Mouse (Mus musculus): ENCODE data around the gene Cpa5. TPM values are rescaled to one million over a fixed set of nuclear protein-coding genes. Genes with fewer than 3 reads are reported as not detected.

The Cpa5 gene
- total RNA-seq, 2 experiments from 2014 or later, result not detected

GRCm38 (mm10) chr6:30675281-30675771 is 64.5 kb downstream of the Cpa5 start:
- peak in 1 of 2 experiments; percentile 33 for DNase-seq (ENCODE audit: low spot score in 2 of 2)

DNA sequence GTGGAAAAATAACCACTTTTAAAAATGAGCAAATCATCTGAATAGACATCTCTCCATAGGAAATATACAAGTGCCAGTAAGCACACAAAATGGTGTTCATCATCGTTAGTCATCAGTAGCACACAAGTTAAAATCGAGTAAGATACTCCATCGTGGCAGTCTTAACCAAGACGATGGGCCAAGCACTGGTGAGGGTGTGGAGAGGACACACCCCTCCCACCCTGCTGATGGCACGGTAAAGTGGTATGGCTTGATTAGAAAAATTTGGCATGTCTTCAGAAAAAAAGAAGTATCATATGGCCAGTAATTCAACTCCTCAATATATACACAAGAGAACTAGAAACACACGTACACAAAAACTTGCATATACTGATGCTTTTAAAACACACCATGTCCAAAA is 65.7 kb downstream of the Cpa5 start:
- intact Hi-C loops (cut with DNase I), result no loop called here
- no peak for DNase-seq (ENCODE audit: low spot score in 2 of 2)

More at GRCm38 (mm10) chr6:30675281-30675771, 64.5 kb downstream of the Cpa5 start:
- intact Hi-C loops (cut with DNase I), result no loop called here

GRCm38 (mm10) chr6:30677591-30677990 is 66.8 kb downstream of the Cpa5 start:
- DNase-seq (ENCODE audit: low spot score in 2 of 2), result no peak
- intact Hi-C loops (cut with DNase I), result no loop called here

DNA sequence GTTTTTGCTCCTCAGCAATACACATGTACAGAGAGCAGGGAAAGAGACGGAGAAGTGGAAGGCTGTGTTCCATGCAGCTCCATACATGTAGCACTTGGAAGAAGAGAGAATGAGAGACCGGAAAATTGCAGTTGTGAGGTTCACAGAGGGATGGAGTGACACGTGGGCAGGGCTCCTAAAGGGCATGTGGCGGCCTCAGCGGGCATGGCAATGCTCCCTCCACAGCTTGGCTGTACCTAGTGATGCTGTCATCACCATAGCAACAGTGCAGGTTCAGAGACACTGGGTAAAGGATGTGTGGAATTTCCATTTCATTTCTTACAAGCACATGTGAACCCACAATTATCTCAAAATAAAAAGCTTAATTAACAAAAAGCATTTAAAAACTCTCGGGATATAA is 67.7 kb downstream of the Cpa5 start:
- intact Hi-C loops (cut with DNase I), result no loop called here
- no peak for DNase-seq (ENCODE audit: low spot score in 2 of 2)

GRCm38 (mm10) chr6:30679567-30679966 is 68.8 kb downstream of the Cpa5 start:
- intact Hi-C loops (cut with DNase I), result no loop called here
- DNase-seq (ENCODE audit: low spot score in 2 of 2), result no peak

DNA sequence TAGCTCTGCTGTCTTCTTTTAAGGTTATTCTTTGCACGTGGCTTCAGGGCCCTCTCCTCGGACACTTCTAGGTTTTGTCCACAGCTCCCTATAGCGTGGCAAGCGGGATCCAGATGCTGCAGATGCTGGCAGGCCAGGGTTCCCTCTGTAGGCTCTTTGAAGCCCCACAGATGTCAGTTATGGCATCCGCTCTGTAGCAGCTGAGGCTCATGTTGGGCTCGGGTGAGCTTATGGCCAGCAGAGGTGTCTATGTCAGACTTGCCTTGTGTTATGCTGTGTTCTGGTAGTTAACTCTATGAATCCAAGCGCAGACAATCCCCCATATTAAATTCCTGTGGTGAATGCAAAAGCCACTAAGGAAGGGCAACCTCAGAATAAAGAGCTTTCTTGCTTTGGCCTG is 69.6 kb downstream of the Cpa5 start:
- no peak for DNase-seq (ENCODE audit: low spot score in 2 of 2)
- intact Hi-C loops (cut with DNase I), result no loop called here

Other genes with a start within 250 kb of the Cpa5 start
- gene Zc3hc1, start 220.0 kb upstream of the Cpa5 start, total RNA-seq (2021), result 10 to 100 TPM; 24.9 to 26.3 TPM
- gene Klhdc10, start 209.1 kb upstream of the Cpa5 start, total RNA-seq (2021), result 10 to 100 TPM; 98.0 to 99.2 TPM
- 10 to 100 TPM; 19.1 to 20.7 TPM for gene Tmem209, start 101.2 kb upstream of the Cpa5 start, total RNA-seq (2021)
- under 1 TPM; 0.84 to 0.94 TPM for gene Ssmem1, start 101.2 kb upstream of the Cpa5 start, total RNA-seq (2021)
- 1 to 10 TPM in 1 of 2 experiments, under 1 TPM in 1; 0.70 to 3.1 TPM for gene Cpa2, start 69.4 kb upstream of the Cpa5 start, total RNA-seq (2021)
- gene Cpa4, start 42.6 kb upstream of the Cpa5 start, total RNA-seq (2021), result under 1 TPM; 0.18 to 0.25 TPM
- gene Cpa1, start 28.2 kb downstream of the Cpa5 start, total RNA-seq (2021), result not detected
- gene Cep41, start 82.7 kb downstream of the Cpa5 start, total RNA-seq (2021), result 1 to 10 TPM; 7.1 to 9.0 TPM
- gene Mest, start 112.5 kb downstream of the Cpa5 start, total RNA-seq (2021), result 100 to 1,000 TPM in 1 of 2 experiments, 10 to 100 TPM in 1; 99.8 to 118 TPM